Mouse (Mus musculus) E14TG2a.4 (cell line): ENCODE measurements around the gene Igsf23.
A peak's percentile ranks its signal among the peaks of the same experiment; 100 is the strongest.

Experiments used
- H3K27me3 ChIP-seq: 2 replicates; pipeline ENCODE4 v1.6.1; 2014; ENCODE audit warnings: low read length, control low read depth; ENCODE audit not compliant: insufficient read depth
- H3K36me3 ChIP-seq: 2 replicates; pipeline ENCODE4 v1.6.1; 2014; ENCODE audit warnings: low read length, control low read depth; ENCODE audit not compliant: insufficient read depth
- H3K4me1 ChIP-seq: replicated peaks from 2 replicates; pipeline ENCODE4 v1.6.1; 2014; ENCODE audit warnings: low read depth, low read length, control low read depth
- H3K4me3 ChIP-seq: replicated peaks from 2 replicates; pipeline ENCODE4 v1.5.1; 2014; ENCODE audit warnings: mild to moderate bottlenecking, low read length
- H3K9me3 ChIP-seq: 2 replicates; pipeline ENCODE4 v1.6.1; 2014; ENCODE audit warnings: low read length, control low read depth
- CTCF ChIP-seq: conservative IDR thresholded peaks from 2 replicates; pipeline ENCODE4 v1.5.1; 2014; ENCODE audit warnings: low read length
- NANOG ChIP-seq: IDR thresholded peaks from 2 replicates; pipeline ENCODE4 v1.6.1; 2014; ENCODE audit warnings: borderline replicate concordance, low read length, mixed read lengths
- POU5F1 ChIP-seq: IDR thresholded peaks from 2 replicates; pipeline ENCODE4 v1.6.1; 2014; ENCODE audit warnings: low read length, borderline replicate concordance

Gene Igsf23

GRCm38 (mm10) chr7:19911695-19912524, 38.6 kb downstream of the Igsf23 start:
- Histone ChIP-seq H3K27me3 (no peaks in the 10 kb centered on the region), H3K36me3 (peaks cover 87% of the 10 kb centered on the region), H3K4me1 (peaks cover 48% of the 10 kb centered on the region), H3K4me3 (no peak overlapping the region), H3K9me3 (peaks cover 14% of the 10 kb centered on the region)
- TF ChIP-seq POU5F1 (no peak), NANOG (no peak), CTCF (no peak)

- H3K4me3 ChIP-seq = no peak overlapping the region
- H3K36me3 ChIP-seq = peaks cover 85% of the 10 kb centered on the region
- no peak for TF ChIP-seq POU5F1
- TF ChIP-seq NANOG = no peak
- TF ChIP-seq CTCF = no peak
- peaks cover 42% of the 10 kb centered on the region for H3K4me1 ChIP-seq
- H3K27me3 ChIP-seq = no peaks in the 10 kb centered on the region
- H3K9me3 ChIP-seq = peaks cover 14% of the 10 kb centered on the region
These were observed 39.3 kb downstream of the Igsf23 start for GRCm38 (mm10) chr7:19911292-19911658.

- TF ChIP-seq NANOG = no peak
- TF ChIP-seq POU5F1 = no peak
- peak; percentile 80 for TF ChIP-seq CTCF
- peaks cover 80% of the 10 kb centered on the region for H3K36me3 ChIP-seq
- H3K4me1 ChIP-seq = peaks cover 37% of the 10 kb centered on the region
- H3K27me3 ChIP-seq = no peaks in the 10 kb centered on the region
- peaks cover 14% of the 10 kb centered on the region for H3K9me3 ChIP-seq
- H3K4me3 ChIP-seq = no peak overlapping the region
These were observed 39.9 kb downstream of the Igsf23 start for GRCm38 (mm10) chr7:19910421-19911291.

GRCm38 (mm10) chr7:19889881-19890280, 60.7 kb downstream of the Igsf23 start:
- Histone ChIP-seq H3K4me1 (peaks cover 8% of the 10 kb centered on the region), H3K27me3 (peaks cover 5% of the 10 kb centered on the region; the same call in 1 of the 2 replicates), H3K36me3 (no peaks in the 10 kb centered on the region), H3K9me3 (peaks cover 15% of the 10 kb centered on the region), H3K4me3 (no peak overlapping the region)
- TF ChIP-seq POU5F1 (no peak), CTCF (peak; percentile 87)

- no peak for TF ChIP-seq POU5F1
- no peak for TF ChIP-seq CTCF
- no peak for TF ChIP-seq NANOG
- H3K4me3 ChIP-seq = 0 out of 2 replicates have a peak within 1 kb of the TSS, but pooled peaks have one; percentile 35
- H3K27me3 ChIP-seq = peaks cover 5% of the 10 kb centered on the region; the same call in 1 of the 2 replicates
- H3K36me3 ChIP-seq = no peaks in the 10 kb centered on the region
- H3K9me3 ChIP-seq = peaks cover 5% of the 10 kb centered on the region
- peaks cover 8% of the 10 kb centered on the region for H3K4me1 ChIP-seq
These were observed 62.7 kb downstream of the Igsf23 start, which contains the start of gene Ceacam19 for GRCm38 (mm10) chr7:19887849-19888248. Gene Ceacam19 (minus strand): TSS chr7:19887965.
